Mouse (Mus musculus): ENCODE measurements around the gene Me1. TPM values are rescaled to one million over a fixed set of nuclear protein-coding genes. Genes with fewer than 3 reads are reported as not detected.

The Me1 gene
- total RNA-seq, 2 experiments from 2014 or later, result 60.3 to 64.4 TPM

DNA sequence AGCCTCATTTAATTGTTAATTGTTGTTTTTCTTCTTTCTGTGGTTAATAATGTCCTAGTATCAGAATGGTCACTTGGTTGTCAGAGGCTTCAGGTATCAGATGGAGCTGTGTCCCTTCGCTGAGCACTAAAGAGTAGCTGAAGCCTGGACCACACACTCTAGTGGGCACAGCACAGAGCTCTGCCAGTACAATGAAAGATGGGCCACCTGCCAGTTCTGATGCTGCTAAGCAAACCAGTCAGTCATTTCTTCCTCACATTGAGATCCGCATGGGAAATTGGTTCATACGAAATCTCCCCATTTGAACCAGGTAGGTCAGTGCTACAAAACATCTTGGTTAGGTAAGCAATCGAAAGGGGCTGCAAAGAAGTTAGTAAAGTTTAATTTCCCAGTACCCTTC, 141.1 kb downstream of the Me1 start:
- intact Hi-C loops (cut with DNase I), result loop anchor here (5.0 kb wide), 1 partner anchor 47 kb away; no protein-coding TSS in a partner anchor
- DNase-seq, result no peak

DNA sequence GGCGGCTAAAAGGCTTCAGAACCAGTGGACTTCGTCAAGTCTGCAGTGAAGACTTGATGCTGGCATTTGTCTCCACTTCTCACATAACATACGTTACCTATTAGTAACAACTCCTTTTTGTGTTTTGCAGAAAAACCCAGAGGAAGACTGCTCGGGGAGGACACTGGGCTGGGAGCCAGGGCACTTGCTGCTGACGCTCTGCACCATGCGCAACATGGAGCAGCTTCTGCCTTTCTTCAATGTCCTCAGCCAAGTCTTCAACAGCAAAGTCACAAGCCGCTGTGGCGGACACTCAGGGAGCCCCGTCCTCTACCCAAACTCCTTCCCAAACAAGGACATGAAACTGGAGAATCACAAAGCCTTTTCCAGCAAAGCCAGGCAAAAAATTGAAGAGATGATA, 141.9 kb downstream of the Me1 start:
- intact Hi-C loops (cut with DNase I), result loop anchor here (5.0 kb wide), 1 partner anchor 47 kb away; no protein-coding TSS in a partner anchor
- no peak for DNase-seq

DNA sequence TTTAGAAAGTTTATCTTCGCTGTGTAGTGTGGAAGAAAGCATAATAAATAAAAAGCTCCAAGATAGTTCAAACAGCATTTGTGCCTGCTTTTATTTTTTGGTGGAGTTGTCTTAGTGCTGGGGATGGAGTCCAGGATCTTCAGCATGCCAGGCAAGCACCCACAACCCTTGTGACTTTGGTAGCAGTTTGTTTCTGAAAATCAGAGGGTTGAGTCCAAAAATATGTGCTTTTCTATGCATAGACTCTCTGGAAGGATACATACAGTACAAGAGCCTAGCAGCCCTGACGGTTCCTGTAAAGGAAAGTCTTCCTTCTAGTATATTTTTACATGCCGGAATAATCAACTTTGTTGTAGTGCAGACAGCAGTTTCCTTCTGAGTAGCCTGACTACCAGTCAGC, 145.0 kb downstream of the Me1 start:
- intact Hi-C loops (cut with DNase I), result loop anchor here (5.0 kb wide), 1 partner anchor 43 kb away; no protein-coding TSS in a partner anchor
- no peak for DNase-seq

DNA sequence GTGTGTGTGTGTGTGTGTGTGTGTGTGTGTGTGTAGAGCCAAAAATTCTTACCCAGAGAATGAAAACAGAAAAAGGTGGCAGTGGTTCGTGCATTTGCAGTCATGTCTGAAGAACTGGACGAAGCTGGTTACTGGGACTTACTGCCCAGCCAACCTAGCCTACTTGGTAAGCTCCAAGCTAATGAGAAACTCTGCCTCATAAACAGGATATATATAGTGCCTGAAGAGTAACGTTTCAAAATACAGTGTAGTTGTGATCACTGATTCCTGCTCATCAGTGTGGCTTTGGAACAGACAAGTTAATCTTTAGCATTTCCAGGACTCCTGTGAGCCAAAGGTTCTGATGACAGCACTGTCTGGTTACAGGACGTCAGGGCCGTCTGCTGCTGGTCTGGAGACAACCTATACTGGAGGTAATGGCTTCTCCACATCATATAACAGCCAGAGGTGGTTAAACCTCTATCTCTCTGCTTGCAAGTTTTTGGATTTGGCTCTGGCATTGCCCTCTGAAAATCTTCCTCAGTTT, 146.1 kb downstream of the Me1 start:
- intact Hi-C loops (cut with DNase I), result loop anchor here (5.0 kb wide), 1 partner anchor 42 kb away; no protein-coding TSS in a partner anchor

DNA sequence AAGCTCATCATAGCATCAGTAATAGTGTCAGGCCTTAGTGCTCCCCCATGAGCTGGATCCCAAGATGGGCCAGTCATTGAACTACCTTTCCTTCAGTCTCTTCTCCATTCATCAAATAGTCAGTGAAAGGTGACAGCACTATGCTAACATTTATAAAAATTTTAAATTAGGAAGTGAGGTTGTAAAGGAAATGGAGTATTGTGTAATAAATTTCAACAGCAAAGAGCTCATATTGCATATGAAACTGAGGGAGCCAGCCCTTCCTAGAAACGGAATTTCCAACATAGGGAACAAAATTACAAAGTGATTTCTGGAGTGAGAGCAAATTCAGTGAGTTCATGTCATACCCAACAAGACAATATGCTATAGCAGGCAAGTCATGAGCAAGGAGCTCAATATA, 151.2 kb downstream of the Me1 start:
- no peak for DNase-seq
- intact Hi-C loops (cut with DNase I), result no loop called here

More for the DNA sequence above, 146.1 kb downstream of the Me1 start:
- DNase-seq, result no peak

DNA sequence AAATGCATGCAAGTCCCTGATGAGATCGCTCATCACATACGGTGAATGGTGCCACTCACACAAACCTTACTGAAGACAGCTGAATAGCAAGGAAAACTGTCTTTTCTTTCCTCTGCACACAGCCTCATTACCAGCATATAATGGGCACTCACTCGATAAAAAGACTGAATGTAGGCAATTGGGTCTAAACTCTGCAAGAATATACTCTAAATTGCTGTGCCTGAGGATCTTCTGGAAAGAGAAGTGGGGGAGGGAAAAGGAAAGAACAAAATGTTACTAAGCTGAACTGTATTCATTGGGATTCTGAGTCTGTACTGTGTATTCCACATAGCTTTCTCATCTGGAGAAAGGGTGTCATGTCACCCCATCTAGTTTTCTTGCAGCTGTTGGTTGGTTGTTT, 152.3 kb downstream of the Me1 start:
- DNase-seq, result no peak
- intact Hi-C loops (cut with DNase I), result no loop called here

DNA sequence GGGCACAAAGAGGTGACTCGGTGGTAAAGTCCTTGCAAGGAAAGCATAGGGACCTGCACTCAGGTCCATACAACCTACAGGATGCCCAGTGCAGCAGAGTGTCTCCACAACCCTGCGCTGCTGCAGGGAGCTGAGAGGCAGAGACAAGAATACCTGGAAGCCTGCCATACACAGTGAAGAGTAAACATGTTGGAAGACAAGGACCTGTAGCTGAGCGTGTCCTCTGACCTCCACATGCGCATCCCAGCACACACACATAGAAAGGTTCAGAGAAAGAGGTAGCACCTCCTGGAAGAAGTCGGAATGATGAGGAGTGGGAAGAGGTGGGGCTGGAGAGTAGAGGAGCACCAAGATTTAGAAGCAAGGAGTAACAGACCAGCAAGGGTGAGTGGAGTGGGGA, 161.7 kb downstream of the Me1 start:
- no peak for DNase-seq

More for the DNA sequence above, 161.7 kb downstream of the Me1 start:
- intact Hi-C loops (cut with DNase I), result no loop called here

Other genes with a start within 250 kb of the Me1 start
- gene Ube2cbp, start 231.0 kb downstream of the Me1 start, total RNA-seq (2021), result 1 to 10 TPM; 6.7 to 6.9 TPM
- 10 to 100 TPM; 72.3 to 83.1 TPM for gene Dop1a, start 228.8 kb downstream of the Me1 start, total RNA-seq (2021)
- gene Pgm3, start 124.1 kb downstream of the Me1 start, total RNA-seq (2021), result 10 to 100 TPM; 30.5 to 31.6 TPM
- gene Rwdd2a, start 124.0 kb downstream of the Me1 start, total RNA-seq (2021), result 10 to 100 TPM; 13.9 to 16.8 TPM
- 10 to 100 TPM; 10.9 to 11.4 TPM for gene Prss35, start 47.7 kb upstream of the Me1 start, total RNA-seq (2021)
- gene Snap91, start 184.7 kb upstream of the Me1 start, total RNA-seq (2021), result 100 to 1,000 TPM; 378 to 413 TPM

All from left cerebral cortex, postnatal 4 days (tissue).